Mouse (Mus musculus) embryonic facial prominence, embryonic 10.5 days (tissue): ENCODE data around the gene Mical3. TPM values are rescaled to one million over a fixed set of nuclear protein-coding genes. Genes with fewer than 3 reads are reported as not detected.

Experiments used
- DNase-seq: peaks from one replicate; pipeline ENCODE4 v3.0.0-alpha.2; 2017; ENCODE audit warnings: low spot score
- H3K27ac ChIP-seq: fragments of 300-500 bp; sonication (generic); replicated peaks from 2 replicates; pipeline ENCODE4 v1.5.1; 2016; ENCODE audit warnings: mild to moderate bottlenecking
- H3K27me3 ChIP-seq: fragments of 300-500 bp; sonication (generic); replicated peaks from 2 replicates; pipeline ENCODE4 v1.6.1; 2016; ENCODE audit warnings: low read depth, mild to moderate bottlenecking; ENCODE audit not compliant: poor library complexity, severe bottlenecking
- H3K36me3 ChIP-seq: fragments of 300-500 bp; sonication (generic); replicated peaks from 2 replicates; pipeline ENCODE4 v1.6.1; 2016; ENCODE audit warnings: mild to moderate bottlenecking, moderate library complexity
- H3K4me1 ChIP-seq: fragments of 300-500 bp; sonication (generic); 2 replicates; pipeline ENCODE4 v1.6.1; 2016
- H3K4me3 ChIP-seq: fragments of 300-500 bp; sonication (generic); 2 replicates; pipeline ENCODE4 v1.5.1; 2016; ENCODE audit warnings: mild to moderate bottlenecking, moderate library complexity
- H3K9me3 ChIP-seq: fragments of 300-500 bp; sonication (generic); 2 replicates; pipeline ENCODE4 v1.6.1; 2016; ENCODE audit warnings: mild to moderate bottlenecking
- WGBS: fragments of 180-500 bp; shearing (Covaris S2); methylation state at CpG from one replicate; pipeline ENCODE4 v1.1.7; 2016; 5-methylcytosine and 5-hydroxymethylcytosine counted together
- polyA plus RNA-seq: library from polyadenylated mRNA; unstranded; fragments of >200 nt; fragmentation: Nextera tagmentation; extraction: Ambion mirVana; gene quantifications from 2 replicates; pipeline ENCODE4 v1.2.1, GENCODE M21; 2016

Mical3 gene
- polyA plus RNA-seq, 1 experiment from 2014 or later, result 10.4 TPM

GRCm38 (mm10) chr6:121029897-121030589 lies 100.8 kb downstream of the Mical3 start:
- WGBS, result 90% methylated on average over 19 of the region's 19 CpGs
- Histone ChIP-seq H3K4me1 (peaks cover 14% of the 10 kb centered on the region), H3K27ac (no peak overlapping the region), H3K9me3 (no peaks in the 10 kb centered on the region), H3K27me3 (no peaks in the 10 kb centered on the region), H3K4me3 (no peak overlapping the region), H3K36me3 (peaks cover 75% of the 10 kb centered on the region)
- no peak for DNase-seq

- WGBS, result 94% methylated on average over 8 of the region's 8 CpGs
- DNase-seq, result no peak
Observed at GRCm38 (mm10) chr6:121028514-121028913, 102.3 kb downstream of the Mical3 start.

DNA sequence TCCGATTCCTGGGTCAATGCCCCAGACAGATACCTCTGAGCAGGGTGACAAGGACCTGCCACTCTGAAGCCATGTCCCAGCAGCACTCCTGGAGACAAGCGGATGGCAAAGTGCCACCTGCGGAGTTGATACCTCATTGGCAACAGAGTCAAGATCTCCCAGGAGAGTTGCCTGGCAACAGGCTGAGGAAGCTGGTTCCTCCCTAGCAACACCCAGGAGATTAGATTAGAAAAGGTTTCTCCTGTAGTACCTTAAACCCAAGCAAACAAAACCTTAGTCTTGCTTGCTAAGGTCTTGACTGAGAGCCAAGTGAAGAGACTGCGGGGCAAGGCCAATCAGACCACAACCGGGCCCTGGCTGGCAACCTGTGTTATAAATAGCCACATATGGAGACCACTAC lies 103.5 kb downstream of the Mical3 start:
- no peaks in the 10 kb centered on the region for H3K27me3 ChIP-seq
- no peaks in the 10 kb centered on the region for H3K9me3 ChIP-seq
- peaks cover 18% of the 10 kb centered on the region for H3K4me1 ChIP-seq
- no peak overlapping the region for H3K4me3 ChIP-seq
- DNase-seq, result no peak
- WGBS, result 79% methylated on average over 5 of the region's 5 CpGs
- H3K36me3 ChIP-seq, result peaks cover 71% of the 10 kb centered on the region
- no peak overlapping the region for H3K27ac ChIP-seq

More at GRCm38 (mm10) chr6:121028514-121028913, 102.3 kb downstream of the Mical3 start:
- Histone ChIP-seq H3K27ac (no peak overlapping the region), H3K4me3 (no peak overlapping the region), H3K27me3 (no peaks in the 10 kb centered on the region), H3K36me3 (peaks cover 72% of the 10 kb centered on the region), H3K9me3 (no peaks in the 10 kb centered on the region), H3K4me1 (peaks cover 18% of the 10 kb centered on the region)

DNA sequence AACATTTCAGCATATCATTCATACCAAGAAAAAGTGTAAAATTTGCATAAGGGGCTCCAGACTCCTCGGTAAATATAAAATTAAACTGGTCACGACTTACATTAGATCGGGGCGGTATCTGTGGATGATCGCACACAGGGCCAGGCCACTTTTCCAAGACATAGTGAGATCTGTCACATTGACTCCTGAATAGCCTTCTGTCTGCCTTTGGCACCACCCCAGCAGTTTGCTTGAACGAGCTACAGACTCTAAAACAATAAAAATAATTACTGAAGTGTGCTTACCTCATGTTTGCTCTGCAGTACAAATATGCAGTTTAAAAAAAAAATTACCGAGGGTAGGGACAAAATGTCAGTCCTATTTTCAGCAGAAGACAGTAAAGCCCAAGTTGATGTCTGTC lies 103.9 kb downstream of the Mical3 start:
- 89% methylated on average over 7 of the region's 7 CpGs for WGBS
- DNase-seq, result no peak
- Histone ChIP-seq H3K4me3 (no peak overlapping the region), H3K27me3 (no peaks in the 10 kb centered on the region), H3K4me1 (peaks cover 18% of the 10 kb centered on the region), H3K9me3 (no peaks in the 10 kb centered on the region), H3K36me3 (peaks cover 71% of the 10 kb centered on the region), H3K27ac (no peak overlapping the region)

GRCm38 (mm10) chr6:121026019-121026584 lies 104.7 kb downstream of the Mical3 start:
- WGBS, result 60% methylated on average over 10 of the region's 10 CpGs
- DNase-seq, result no peak
- Histone ChIP-seq H3K4me1 (peaks cover 18% of the 10 kb centered on the region), H3K27ac (no peak overlapping the region), H3K36me3 (peaks cover 71% of the 10 kb centered on the region), H3K9me3 (no peaks in the 10 kb centered on the region), H3K4me3 (no peak overlapping the region), H3K27me3 (no peaks in the 10 kb centered on the region)

- Histone ChIP-seq H3K9me3 (no peaks in the 10 kb centered on the region), H3K27me3 (no peaks in the 10 kb centered on the region), H3K4me3 (no peak overlapping the region), H3K27ac (no peak overlapping the region), H3K36me3 (peaks cover 65% of the 10 kb centered on the region), H3K4me1 (peaks cover 21% of the 10 kb centered on the region; the same call in 1 of the 2 replicates)
- WGBS, result 99% methylated on average over 4 of the region's 4 CpGs
- DNase-seq, result no peak
Observed at GRCm38 (mm10) chr6:121018147-121018546, 112.7 kb downstream of the Mical3 start.

- H3K4me3 ChIP-seq, result no peak overlapping the region
- H3K36me3 ChIP-seq, result peaks cover 65% of the 10 kb centered on the region
- WGBS, result 75% methylated on average over 12 of the region's 12 CpGs
- H3K9me3 ChIP-seq, result no peaks in the 10 kb centered on the region
- DNase-seq, result no peak
- H3K27me3 ChIP-seq, result no peaks in the 10 kb centered on the region
- H3K4me1 ChIP-seq, result peaks cover 21% of the 10 kb centered on the region; the same call in 1 of the 2 replicates
- H3K27ac ChIP-seq, result no peak overlapping the region
Observed at GRCm38 (mm10) chr6:121017436-121018031, 113.3 kb downstream of the Mical3 start.

DNA sequence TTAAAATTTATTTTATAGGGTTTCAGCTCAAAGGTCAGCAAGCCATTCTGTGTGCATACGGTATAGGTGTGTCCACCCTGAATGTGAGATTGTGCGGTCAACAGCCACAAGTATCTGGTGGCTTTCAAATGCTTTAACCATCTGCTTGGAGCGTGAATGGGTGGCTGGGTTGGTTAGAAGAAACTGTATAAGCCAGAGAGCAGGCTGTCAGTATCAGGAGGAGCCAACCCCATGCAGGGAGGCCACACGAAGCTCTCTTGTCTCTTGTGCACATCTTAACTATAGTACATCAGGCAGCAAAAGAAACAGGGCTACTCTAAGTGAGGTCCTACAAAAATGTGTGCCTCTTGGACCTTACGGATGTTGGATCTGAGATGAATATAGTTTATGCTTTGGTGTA lies 114.7 kb downstream of the Mical3 start:
- Histone ChIP-seq H3K9me3 (no peaks in the 10 kb centered on the region), H3K36me3 (peaks cover 62% of the 10 kb centered on the region), H3K27ac (no peak overlapping the region), H3K4me1 (peaks cover 21% of the 10 kb centered on the region; the same call in 1 of the 2 replicates), H3K4me3 (no peak overlapping the region), H3K27me3 (no peaks in the 10 kb centered on the region)
- 91% methylated on average over 5 of the region's 5 CpGs for WGBS
- no peak for DNase-seq

GRCm38 (mm10) chr6:121014339-121014738 lies 116.5 kb downstream of the Mical3 start:
- Histone ChIP-seq H3K27ac (no peak overlapping the region), H3K4me1 (peaks cover 21% of the 10 kb centered on the region; the same call in 1 of the 2 replicates), H3K4me3 (no peak overlapping the region), H3K36me3 (peaks cover 49% of the 10 kb centered on the region), H3K27me3 (no peaks in the 10 kb centered on the region), H3K9me3 (no peaks in the 10 kb centered on the region)
- no peak for DNase-seq
- WGBS, result 78% methylated on average over 11 of the region's 11 CpGs

- DNase-seq, result peak; percentile 68
- H3K9me3 ChIP-seq, result no peaks in the 10 kb centered on the region
- WGBS, result 47% methylated on average over 9 of the region's 9 CpGs
- no peaks in the 10 kb centered on the region for H3K27me3 ChIP-seq
- H3K4me3 ChIP-seq, result no peak overlapping the region
- peaks cover 49% of the 10 kb centered on the region for H3K36me3 ChIP-seq
- H3K27ac ChIP-seq, result no peak overlapping the region
- peaks cover 21% of the 10 kb centered on the region; the same call in 1 of the 2 replicates for H3K4me1 ChIP-seq
Observed at GRCm38 (mm10) chr6:121013750-121014149, 117.0 kb downstream of the Mical3 start.

GRCm38 (mm10) chr6:121011709-121012108 lies 119.1 kb downstream of the Mical3 start:
- 87% methylated on average over 11 of the region's 11 CpGs for WGBS
- H3K4me3 ChIP-seq, result no peak overlapping the region
- peaks cover 16% of the 10 kb centered on the region; the same call in 1 of the 2 replicates for H3K4me1 ChIP-seq
- no peaks in the 10 kb centered on the region for H3K27me3 ChIP-seq
- H3K36me3 ChIP-seq, result peaks cover 53% of the 10 kb centered on the region
- no peak for DNase-seq
- H3K9me3 ChIP-seq, result no peaks in the 10 kb centered on the region
- no peak overlapping the region for H3K27ac ChIP-seq

DNA sequence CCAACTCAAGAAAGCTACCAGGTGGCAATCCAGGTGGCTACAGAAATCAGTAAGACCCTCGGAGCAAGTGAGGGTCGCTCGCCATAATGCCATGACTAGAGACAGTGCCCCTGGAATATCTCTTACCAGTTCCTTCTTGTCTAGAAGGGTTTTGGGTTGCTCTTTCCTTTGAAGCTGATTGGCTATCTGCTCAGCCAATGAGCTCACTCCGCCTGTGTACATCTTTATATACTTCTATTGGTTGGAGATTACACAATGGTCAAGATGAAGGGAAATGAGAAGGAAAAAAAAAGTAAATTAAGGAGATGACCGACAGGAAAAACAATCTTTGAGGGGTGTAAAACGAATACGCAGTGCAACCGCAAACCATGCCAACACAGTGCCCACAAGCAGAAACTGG lies 121.1 kb downstream of the Mical3 start:
- no peak overlapping the region for H3K4me3 ChIP-seq
- H3K27me3 ChIP-seq, result no peaks in the 10 kb centered on the region
- H3K4me1 ChIP-seq, result peaks cover 9% of the 10 kb centered on the region; the same call in 1 of the 2 replicates
- H3K36me3 ChIP-seq, result peaks cover 41% of the 10 kb centered on the region
- no peak overlapping the region for H3K27ac ChIP-seq
- no peaks in the 10 kb centered on the region for H3K9me3 ChIP-seq
- WGBS, result 95% methylated on average over 8 of the region's 8 CpGs
- no peak for DNase-seq

- Histone ChIP-seq H3K9me3 (no peaks in the 10 kb centered on the region), H3K36me3 (peaks cover 47% of the 10 kb centered on the region), H3K27me3 (no peaks in the 10 kb centered on the region), H3K4me3 (no peak overlapping the region), H3K4me1 (peaks cover 8% of the 10 kb centered on the region; the same call in 1 of the 2 replicates), H3K27ac (no peak overlapping the region)
- DNase-seq, result no peak
- WGBS, result 79% methylated on average over 4 of the region's 4 CpGs
Observed at GRCm38 (mm10) chr6:121004959-121005358, 125.8 kb downstream of the Mical3 start.
